Mouse (Mus musculus) heart, adult 8-10 months (tissue): ENCODE data around the gene C1qtnf2. TPM values are rescaled to one million over a fixed set of nuclear protein-coding genes. Genes with fewer than 3 reads are reported as not detected.

Source experiments
- DNase-seq: peaks from one replicate; pipeline ENCODE4 v3.0.0; 2022; ENCODE audit warnings: low spot score
- total RNA-seq, 4 experiments: library from RNA; stranded (reverse); gene quantifications; 2 replicates each; pipeline ENCODE4 v1.2.4; 2022

Gene C1qtnf2
- 1 to 10 TPM; 3.6 to 5.2 (median 4.0) TPM for total RNA-seq

DNA sequence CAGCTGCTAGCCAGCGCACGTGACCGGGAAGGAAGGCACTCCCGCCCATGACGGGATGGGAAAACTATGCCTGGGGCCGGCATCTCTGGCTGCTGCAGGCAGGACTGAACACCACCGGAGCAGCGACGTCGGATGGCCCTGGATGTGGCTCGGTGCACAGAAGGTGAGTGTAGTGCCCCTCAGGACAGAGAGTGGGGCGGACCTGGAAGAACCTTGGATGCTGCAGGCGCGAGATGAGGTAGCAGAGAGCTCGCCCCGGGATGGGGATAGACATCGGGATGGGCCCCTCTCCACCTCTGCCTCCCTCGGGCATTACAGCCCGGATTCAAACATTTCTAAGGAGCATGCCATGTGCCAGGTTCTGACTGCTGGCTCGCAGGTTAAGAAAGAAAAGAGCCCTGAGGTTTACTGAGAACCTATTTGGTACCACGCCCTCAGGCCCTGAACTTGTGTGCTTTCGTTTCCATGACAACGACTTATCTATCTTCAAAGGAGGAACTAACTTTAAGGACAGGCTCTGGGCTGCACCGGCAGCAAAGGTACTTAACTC, at the start of gene C1qtnf2:
Gene C1qtnf2, plus strand, starts transcription at position 52 of the 550 bp plus-strand sequence.
- DNase-seq: peak; percentile 44

DNA sequence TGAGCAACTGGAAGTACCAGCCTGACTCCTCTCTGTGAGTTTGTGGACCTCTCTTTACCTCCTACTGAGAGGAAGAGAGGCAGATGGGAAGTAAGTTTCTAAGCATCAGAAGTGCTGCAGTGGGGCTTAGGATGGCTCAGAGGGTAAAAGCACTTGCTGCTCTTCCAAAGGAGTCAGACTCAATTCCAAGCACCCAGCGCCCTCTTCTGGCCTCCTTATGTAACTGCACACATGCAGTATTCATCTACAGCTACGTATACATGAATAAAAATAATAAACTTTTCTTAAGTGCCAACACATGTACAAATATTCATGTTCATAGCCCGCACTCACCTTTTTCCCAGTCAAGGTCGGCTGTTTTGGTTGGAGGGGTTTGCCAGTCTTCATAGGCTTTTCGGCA, 49.7 kb upstream of the C1qtnf2 start:
- DNase-seq: no peak

DNA sequence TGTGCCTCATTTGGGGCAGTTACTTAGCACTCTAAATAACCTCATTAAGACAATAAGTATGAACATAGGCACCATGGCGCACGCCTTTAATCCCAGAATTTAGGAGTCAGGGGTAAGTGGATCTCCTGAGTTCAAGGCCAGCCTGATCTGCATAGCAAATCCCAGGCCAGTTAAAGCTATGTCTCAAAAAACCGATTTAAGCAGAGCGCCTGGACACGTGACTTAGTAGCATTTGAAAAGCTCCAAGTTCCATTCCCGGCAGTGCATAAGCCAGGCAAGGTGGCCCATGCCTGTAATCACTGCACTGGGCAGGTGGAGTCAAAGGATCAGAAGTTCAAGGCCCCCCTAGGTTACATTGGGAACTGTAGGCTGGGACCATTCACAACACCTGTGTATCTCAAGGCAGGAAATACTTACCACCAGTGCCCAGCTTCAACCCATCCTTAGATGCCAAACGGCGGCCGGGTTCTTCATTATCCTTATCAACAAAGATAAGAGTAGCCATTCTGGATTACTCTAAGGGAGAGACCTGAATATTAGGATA, 48.8 kb upstream of the C1qtnf2 start:
- DNase-seq: no peak

DNA sequence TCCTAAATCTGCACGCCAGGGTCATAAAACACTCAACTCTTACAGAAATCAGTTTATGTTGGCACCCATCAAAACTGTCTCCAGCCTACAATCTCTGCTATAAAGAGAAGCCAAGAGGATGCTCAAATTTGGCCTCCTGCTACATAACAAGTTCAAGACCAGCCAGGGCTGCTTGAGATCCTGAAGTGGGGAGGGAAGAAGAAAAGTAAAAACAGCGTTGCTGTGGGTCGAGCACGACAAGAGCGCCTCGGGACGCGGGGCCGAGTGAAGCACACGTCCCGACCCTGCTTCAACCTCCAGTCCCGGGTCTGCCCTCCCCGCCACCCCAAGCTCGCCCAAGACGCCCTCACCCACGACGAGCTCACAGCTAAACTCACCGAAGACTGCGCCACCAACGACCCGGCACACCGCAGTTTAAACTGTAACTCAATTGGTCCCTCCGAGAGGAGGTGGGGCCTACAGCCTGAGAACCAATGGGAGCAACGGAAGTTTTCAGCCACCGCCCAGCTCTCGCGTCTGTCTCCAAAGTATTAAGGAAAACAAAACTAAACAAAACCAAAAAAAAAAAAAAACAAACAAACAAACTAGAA, 48.2 kb upstream of the C1qtnf2 start, which contains the start of gene Pttg1:
Gene Pttg1, minus strand, starts transcription at position 428 of the 590 bp plus-strand sequence.
- DNase-seq: peak; percentile 87

DNA sequence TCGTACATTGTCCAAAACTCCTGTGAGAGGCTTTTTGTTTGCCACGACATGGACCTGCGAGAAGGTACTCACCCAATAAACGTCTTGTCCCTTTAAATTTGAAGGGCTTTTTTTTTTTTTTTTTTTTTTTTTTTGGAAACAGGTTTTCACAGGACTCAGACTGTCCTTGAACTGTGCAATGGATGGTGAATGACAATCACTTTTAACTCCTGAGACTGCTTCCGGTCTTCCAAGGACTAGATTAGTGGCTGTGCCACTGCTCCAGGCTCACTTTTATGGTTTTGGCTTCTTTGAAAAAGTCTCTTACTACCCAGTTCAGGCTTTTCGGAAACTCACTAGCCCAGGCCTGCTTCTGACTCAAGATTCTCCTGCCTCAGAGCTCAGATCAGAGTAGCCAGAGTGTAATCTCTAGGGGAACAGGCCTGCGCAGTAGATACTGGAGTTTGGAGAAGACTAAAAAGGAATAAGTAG, 47.6 kb upstream of the C1qtnf2 start:
- peak; percentile 29 for DNase-seq

DNA sequence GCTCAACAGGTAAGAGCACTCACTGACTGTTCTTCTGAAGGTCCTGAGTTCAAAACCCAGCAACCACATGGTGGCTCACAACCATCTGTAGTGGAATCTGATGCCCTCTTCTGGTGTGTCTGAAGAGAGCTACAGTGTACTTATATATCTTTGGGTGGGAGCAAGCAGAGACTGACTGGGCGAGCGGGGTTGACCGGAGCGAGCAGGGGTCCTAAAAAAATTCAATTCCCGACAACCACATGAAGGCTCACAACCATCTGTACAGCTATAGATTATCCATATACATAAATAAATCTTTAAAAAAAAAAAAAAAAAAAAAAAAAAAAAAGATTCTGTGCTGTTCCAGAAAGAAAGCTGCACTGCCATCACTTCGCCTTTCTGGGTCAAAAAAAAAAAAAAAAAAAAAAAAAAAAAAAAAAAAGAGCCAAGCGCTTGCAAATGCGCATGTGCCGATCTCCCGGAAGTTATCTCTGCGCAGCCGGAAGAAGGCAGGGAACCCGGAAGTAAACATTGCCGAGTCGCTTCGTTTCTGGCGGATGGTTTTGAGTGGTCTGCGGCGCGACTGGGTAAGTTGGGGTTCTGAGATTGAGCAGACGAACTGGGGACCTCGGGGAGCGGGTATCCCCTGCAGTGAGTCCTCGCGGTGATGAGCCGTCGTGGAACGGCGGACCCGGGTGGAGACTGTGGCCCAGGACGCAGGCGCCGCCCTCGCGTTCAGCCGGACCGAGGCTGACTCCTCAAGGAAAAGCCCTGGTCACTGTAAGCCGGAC, 40.6 kb upstream of the C1qtnf2 start, which contains the start of gene Slu7:
Gene Slu7, plus strand, starts transcription at position 491 of the 770 bp plus-strand sequence.
- DNase-seq: peak; percentile 73

DNA sequence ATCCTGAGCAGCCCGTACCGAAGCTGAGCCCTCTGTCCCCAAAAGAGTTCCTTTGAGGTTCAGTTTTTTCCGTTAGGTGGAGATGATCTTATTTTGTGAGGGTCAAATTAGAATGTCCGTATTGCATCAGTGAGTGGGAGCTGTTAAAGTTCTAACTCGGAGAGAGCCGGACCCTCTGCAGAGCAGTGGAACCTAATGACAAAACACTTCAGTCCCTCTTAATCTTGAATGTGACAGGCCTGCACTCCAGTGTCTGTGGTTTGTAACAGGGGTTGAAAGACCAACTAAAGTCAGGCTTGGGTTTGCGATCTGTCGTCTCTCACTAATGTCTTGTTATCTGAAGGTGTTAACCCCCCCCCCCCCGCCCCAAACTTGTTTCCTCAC, 40.1 kb upstream of the C1qtnf2 start:
- no peak for DNase-seq

DNA sequence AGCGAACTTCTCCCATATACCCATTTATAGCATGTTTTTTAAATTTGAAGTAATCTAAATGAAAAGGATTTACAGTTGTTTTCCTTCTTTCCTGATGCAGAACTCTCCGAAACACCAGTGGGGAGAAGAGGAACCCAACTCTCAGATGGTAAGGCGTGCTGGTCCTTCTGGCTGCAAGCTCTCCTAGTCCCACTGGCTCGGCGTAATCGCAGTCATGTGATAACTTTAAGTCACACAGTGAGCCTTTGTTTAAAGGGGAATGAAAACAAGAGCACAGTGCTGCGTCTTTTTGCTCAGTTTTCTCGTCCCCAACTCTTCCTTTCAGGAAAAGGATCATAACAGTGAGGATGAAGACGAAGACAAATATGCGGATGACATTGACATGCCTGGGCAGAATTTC, 33.0 kb upstream of the C1qtnf2 start:
- DNase-seq: no peak

DNA sequence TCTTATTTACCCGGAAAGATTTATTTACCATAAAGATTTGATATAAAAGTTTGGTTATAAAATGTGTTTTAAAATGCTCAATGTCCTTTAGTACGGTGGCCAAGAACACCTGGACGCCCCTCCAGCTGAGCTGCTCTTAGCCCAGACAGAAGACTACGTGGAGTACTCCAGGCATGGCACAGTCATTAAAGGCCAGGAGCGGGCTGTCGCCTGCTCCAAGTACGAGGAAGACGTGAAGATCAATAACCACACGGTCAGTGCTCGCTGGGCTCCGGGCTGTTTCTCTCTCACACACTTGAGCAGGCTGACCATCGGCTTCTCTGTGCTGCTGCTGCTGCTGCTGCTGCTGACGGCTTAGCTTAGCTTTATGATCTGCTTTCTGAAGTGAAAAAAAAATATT, 30.9 kb upstream of the C1qtnf2 start:
- no peak for DNase-seq

DNA sequence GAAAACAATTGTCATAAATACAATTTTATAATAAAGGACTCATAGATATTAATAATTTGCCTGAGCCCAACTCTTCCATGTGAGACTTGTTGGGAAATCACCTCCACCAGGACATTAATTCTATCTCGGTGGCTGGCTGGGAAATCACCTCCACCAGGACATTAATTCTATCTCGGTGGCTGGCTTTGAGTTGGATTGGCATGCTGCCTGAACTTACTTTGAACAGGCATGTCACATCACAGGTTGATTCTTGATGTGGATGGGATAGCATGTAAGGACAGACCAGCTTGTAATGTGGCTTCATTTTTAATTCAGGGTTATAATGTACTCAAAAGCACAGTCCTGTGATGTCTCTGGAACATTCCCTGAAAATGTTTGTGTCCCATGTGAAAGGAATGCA, 24.2 kb upstream of the C1qtnf2 start:
- DNase-seq: no peak

DNA sequence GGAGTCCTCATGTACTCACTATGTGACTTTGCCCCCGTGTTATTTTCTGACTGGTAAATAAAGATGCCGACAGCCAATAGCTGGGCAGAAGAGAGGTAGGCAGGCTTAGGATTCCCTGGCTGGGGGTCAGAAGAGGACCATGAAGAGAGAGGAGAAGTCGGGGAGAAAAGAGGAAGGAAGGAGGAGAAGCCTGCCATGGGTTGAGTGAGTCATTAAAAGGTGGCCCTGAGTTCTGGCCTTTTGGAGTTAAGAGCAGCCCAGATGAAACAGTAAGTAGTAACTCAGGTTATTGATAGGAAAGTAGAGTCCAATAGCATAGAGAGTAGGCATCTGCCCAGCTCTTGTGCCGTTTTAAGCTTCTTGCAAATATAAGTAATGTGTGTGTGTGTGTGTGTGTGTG, 22.8 kb upstream of the C1qtnf2 start:
- no peak for DNase-seq

DNA sequence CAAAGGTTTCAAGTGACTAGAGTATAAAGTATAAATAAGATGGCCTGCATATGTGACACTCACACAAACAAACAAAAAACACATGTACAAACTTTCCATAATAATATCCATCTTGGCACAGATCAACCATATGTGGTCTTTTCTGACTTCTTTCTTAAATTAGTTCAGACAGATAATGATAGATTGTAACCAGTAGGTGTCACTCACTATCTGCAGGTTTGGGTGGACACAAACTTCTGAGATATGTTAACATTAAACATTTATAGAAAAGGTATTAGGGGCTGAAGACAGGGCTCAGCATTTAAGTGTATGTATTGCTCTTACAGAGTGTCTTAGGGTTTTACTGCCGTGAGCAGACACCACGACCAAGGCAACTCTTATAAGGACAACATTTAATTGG, 21.8 kb upstream of the C1qtnf2 start:
- DNase-seq: no peak

DNA sequence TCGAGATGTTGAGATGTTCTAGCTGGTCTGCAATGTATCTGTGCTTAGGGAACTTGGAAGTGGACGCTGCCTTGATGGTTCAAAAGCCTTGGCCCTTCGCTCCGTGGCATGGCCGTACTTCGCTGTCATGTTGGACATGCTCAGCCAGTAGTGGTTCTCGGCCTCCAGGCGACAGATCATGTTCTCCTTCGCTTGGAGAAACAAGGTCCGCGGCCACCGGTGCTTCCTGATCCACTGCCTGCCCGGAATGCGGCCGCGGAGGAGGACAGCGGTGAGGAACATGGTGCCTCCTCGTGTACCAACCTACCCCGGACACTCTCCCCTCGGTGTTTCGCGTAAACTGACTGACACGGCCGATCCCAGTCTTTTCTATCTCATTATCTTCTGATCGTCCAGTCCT, 10.9 kb upstream of the C1qtnf2 start:
- DNase-seq: no peak

DNA sequence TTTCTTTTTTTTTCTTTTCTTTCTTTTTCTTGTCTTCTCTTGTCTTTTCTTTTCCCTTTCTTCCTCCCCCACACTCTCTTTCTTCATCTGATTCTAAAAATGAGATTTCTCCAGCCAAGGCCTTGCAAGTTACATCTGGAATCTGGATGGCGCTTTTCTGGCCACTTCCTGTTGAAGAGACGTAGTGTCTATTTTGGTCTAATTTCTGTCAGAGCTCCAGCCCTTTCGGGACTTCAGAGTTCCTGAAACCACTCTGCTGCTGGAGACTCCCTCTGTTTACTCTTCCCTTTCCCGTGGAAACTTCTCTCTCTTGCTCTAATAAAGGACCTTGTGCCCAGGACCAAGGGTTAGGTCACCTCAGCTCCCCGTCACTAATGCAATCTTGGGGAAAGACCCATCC, 4.0 kb upstream of the C1qtnf2 start:
- DNase-seq: peak; percentile 61

DNA sequence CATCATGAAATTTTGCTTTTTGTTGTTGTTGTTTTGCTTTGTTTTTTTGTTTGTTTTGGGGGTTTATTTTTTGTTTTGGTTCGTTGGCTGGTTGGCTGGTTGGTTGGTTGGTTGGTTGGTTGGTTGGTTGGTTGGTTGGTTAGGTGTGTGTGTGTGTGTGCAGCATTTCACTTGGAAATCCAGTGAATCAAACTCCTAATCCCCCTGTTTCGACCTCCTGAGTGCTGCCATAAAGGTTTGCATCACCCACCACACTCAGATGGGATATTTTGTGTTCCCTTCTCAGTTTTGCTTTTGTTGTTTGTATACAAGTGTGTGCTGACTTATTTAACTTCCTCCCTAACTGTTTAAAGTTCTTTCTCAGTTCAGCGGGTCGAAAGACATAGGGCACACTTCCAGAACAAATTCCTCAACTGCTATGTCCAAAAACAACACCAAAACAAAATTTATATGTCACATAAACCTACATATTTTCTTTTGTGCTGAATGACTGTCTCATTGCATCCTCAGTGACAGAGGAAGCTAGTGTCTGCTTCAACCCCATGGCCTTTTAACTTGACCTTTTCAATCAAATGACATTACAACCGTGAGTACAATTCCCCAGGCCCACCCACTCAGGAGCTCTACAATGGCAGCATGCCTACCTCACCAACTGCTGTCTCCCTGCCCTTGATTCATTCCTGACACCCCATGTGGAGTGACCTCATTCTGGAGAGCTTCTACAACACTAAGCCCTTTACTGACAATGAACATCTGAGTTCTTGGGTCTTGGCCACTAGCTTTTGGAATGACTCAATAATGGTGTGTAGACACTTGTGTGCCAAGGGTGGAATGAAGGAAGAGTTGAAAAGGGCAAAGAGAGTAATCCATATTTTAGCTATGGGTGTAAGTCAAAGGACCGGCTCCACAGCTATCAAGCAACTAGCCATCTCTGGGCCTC, 2.9 kb upstream of the C1qtnf2 start:
- DNase-seq: no peak

DNA sequence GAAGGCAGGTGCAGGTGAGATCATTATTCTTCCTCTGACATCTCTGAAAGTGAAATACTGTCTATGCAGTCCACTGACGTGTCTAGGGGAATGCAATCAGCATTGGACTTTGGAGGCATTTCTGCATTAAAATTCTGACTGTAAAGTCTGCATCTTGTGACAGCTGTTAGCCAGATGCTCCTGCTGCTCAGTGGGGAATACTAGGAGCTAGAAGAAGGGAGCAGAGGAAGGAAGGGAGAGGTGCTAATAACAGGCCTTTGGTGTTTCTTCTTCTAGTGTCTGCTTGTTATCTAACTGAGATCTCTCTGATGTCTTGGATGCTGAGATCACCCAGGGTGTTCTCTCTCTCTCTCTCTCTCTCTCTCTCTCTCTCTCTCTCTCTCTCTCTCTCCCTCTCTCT, 961 bp upstream of the C1qtnf2 start:
- no peak for DNase-seq

DNA sequence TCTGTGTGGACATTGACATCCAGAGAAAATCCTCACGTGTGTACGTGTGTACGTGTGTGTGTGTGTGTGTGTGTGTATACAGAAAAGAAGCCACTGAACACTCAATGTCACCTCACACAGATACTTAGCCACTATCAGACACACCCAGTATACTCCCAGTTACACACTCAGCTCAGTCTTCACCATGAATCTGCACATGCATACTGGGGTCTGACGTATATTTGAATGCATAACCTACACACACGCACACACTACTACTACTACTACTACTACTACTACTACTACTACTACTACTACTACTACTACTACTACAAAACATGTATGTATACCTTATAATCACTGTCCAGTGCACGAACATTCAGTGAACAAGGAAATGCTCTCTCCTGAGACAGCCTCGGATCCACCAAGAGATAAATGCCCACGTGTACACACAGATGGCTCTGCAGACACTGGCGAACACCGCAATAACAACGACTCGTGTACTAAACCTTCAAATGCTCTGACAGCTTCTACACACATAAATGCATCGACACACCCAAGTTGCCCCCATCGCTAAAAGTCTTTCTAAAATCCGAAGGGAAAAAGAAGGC, 346 bp upstream of the C1qtnf2 start:
- no peak for DNase-seq

DNA sequence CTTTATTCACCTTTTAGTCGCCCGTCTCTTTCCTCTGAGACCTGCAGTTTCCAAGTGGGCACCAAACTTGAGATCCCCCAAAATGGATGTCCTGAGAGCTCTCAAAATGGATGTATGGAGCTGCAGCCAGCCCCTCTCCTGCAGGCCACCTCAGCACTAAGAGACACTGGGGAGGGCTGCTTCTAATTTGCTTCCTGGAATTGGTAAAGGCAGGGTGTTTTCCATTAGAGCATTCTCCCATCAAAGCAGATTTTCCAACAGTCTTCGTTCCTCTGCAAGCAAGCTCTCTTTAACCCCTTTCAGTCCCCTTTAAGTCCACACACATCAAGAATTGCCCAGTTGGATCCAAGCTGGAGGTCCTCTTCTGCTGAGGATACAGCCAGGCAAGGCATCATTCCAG, 5.3 kb downstream of the C1qtnf2 start:
- no peak for DNase-seq

DNA sequence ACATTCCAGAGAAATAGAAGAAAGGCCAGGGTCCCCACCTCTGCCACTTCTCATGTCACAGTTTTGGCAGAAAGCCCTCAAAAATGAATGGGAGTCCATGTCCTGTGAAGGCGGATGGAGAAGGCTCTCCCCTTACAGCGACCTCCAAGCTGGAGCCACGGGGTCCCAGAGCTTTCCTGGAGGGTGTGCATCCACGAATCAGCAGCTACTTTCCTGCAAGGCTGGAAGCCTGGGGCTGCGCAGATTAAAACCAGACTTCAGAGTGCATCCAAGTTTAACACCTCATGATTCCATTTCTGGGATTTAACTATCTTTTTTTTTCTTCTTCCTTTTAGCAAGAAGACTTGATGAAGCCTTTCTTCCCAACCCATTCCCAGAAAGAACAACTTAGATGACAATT, 6.5 kb downstream of the C1qtnf2 start:
- DNase-seq: no peak

DNA sequence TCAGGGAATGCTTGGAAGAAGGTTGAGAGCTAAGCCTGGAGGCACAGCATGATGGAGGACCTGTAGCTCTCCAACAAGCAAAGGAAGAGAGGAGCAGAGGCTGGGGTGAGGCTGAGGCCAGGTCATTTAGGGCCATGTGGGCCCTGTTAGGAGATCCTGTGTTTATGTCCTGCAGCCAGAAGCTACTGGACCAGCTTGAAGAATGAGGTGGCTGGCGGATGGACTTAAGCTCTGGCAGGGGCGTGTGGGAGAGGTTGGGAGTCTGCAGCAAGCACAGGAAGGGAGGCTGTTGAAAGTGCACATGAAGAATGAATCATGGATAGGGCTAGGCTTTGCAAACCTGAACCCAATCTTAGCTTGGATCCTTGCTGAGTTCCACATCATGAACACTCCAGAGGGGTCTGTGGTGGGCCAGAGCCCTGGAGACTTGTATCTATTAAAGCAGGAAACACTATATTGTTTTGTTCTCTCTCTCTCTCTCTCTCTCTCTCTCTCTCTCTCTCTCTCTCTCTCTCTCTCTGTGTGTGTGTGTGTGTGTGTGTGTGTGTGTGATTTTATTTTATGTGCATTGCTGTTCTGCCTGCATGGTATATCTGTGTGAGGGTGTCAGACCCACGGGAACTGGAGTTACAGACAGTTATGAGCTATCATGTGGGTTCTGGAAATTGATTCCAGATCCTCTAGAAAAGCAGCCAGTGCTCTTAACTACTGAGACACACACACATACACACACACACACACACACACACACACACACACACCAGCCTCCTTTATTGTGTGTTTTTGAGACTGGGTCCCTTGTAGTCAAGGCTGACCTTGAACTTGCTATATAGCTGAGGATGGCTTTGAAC, 7.8 kb downstream of the C1qtnf2 start:
- no peak for DNase-seq
